Comparison of ENCODE assay signal across 12 mouse cellular contexts in the genomic region with DNA sequence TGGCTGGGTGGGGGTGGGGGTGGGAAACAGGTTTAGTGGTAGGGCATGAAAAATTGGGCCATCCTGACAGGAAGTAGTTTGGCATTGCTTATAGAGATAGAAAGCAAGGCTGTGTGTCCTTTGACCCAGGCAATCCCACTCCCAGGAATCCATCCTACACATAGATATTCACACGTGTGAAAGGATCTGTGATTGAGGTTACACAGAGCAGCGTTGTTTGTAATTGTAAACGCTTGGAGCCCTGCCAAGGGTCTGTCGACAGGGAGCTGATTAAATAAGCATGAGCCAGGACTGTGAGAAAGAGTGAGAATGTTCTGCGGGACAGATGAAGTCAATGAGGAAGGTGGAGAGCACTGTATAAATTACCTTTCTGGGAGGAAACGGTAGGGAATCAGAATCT. TPM values are rescaled to one million over a fixed set of nuclear protein-coding genes. Genes with fewer than 3 reads are reported as not detected.
DNase-seq lines count a peak whose midpoint lies in the region; ATAC-seq lines count a peak whose summit lies in the region.
"Had no signal": no experiment of that assay in that cellular context is flagged by ENCODE, and none has a peak within 500 bp of the region (broad histone marks: within the 10 kb centered on the region; RNA-seq: fewer than 3 reads in every experiment).

No protein-coding gene starts in this region.

- H3K4me2 ChIP-seq in forebrain, embryonic 16.5 days (ENCODE audit: low read length), result 0 out of 2 replicates have a peak overlapping the region, but pooled peaks have one; percentile 4
- no peak overlapping the region for H3K4me2 ChIP-seq in midbrain, embryonic 12.5 days (replicated peaks)
- H3K4me2 ChIP-seq: lung, embryonic 15.5 days; stomach, embryonic 15.5 days had no signal

- peaks cover 9% of the 10 kb centered on the region for H3K4me1 ChIP-seq in forebrain, embryonic 16.5 days (replicated peaks; ENCODE audit: control insufficient read depth, insufficient read depth, low read length)
- H3K4me1 ChIP-seq in midbrain, embryonic 12.5 days, result peaks cover 14% of the 10 kb centered on the region
- H3K4me1 ChIP-seq: lung, embryonic 15.5 days had no signal

- no peak overlapping the region for H3K4me3 ChIP-seq in forebrain, embryonic 16.5 days (replicated peaks; ENCODE audit: low read length)
- no peak overlapping the region for H3K4me3 ChIP-seq in midbrain, embryonic 12.5 days
- H3K4me3 ChIP-seq: lung, embryonic 15.5 days; stomach, embryonic 15.5 days had no signal

- H3K27me3 ChIP-seq in forebrain, embryonic 16.5 days (replicated peaks; ENCODE audit: control insufficient read depth, insufficient read depth, low read length), result no peaks in the 10 kb centered on the region
- no peaks in the 10 kb centered on the region for H3K27me3 ChIP-seq in midbrain, embryonic 12.5 days
- H3K27me3 ChIP-seq: lung, embryonic 15.5 days; stomach, embryonic 15.5 days had no signal

- no peaks in the 10 kb centered on the region for H3K9me3 ChIP-seq in forebrain, embryonic 16.5 days (ENCODE audit: control insufficient read depth, low read length)
- H3K9me3 ChIP-seq in midbrain, embryonic 12.5 days, result peaks cover 3% of the 10 kb centered on the region; the same call in 1 of the 2 replicates
- H3K9me3 ChIP-seq: lung, embryonic 15.5 days; stomach, embryonic 15.5 days had no signal

- H3K36me3 ChIP-seq in forebrain, embryonic 16.5 days (ENCODE audit: control insufficient read depth, insufficient read depth), result no peaks in the 10 kb centered on the region
- H3K36me3 ChIP-seq in midbrain, embryonic 12.5 days, result no peaks in the 10 kb centered on the region
- H3K36me3 ChIP-seq: lung, embryonic 15.5 days; stomach, embryonic 15.5 days had no signal

- WGBS in forebrain, embryonic 16.5 days, result under 1% methylated on average over 6 of the region's 6 CpGs
- WGBS in midbrain, embryonic 12.5 days, result 34% methylated on average over 6 of the region's 6 CpGs

- H3K27ac ChIP-seq in forebrain, embryonic 16.5 days (ENCODE audit: low read length), result no peak overlapping the region
- no peak overlapping the region for H3K27ac ChIP-seq in midbrain, embryonic 12.5 days (replicated peaks)
- H3K27ac ChIP-seq: lung, embryonic 15.5 days; stomach, embryonic 15.5 days had no signal

- no peak overlapping the region for H3K9ac ChIP-seq in forebrain, embryonic 16.5 days (replicated peaks; ENCODE audit: low read depth, low read length)
- H3K9ac ChIP-seq in midbrain, embryonic 12.5 days (replicated peaks), result no peak overlapping the region
- H3K9ac ChIP-seq: lung, embryonic 15.5 days; stomach, embryonic 15.5 days had no signal

- ATAC-seq in frontal cortex, adult (ENCODE audit: low TSS enrichment), result peak; percentile 23; the same call in 1 of the 2 replicates
- peak; percentile 89 for ATAC-seq in forebrain, embryonic 16.5 days
- peak; percentile 60; the same call in 1 of the 2 replicates for ATAC-seq in midbrain, embryonic 12.5 days (ENCODE audit: low FRiP score, low read depth)
- ATAC-seq: CD4-positive, CD25-positive, alpha-beta regulatory T cell, adult 4 months had no signal

- DNase-seq in frontal cortex, postnatal 14 days (ENCODE audit: low spot score in 2 of 2), result no peak
- peak; percentile 26 for DNase-seq in lung, postnatal 10 days
- DNase-seq in lung, adult 18-20 months, result no peak
- DNase-seq in liver, result no peak
- DNase-seq in lung, postnatal 4 days, result no peak
- DNase-seq: cerebellum, adult 9-11 months had no signal

RNA-seq across cellular contexts. Expression of a gene that starts 46.0 kb away (rescaled TPM):
- 28.6 and 31.2 TPM in 2 replicates for polyA plus RNA-seq in forebrain, embryonic 16.5 days (2015; fragmentation: Nextera tagmentation; extraction: Ambion mirVana)
- 26.7 and 32.8 TPM in 2 replicates for polyA plus RNA-seq in midbrain, embryonic 12.5 days (2016; fragmentation: Nextera tagmentation; extraction: Ambion mirVana)

Comparison
In these comparisons a context has a peak if more than half of its experiments do, and no peak if none do; other contexts are left out.
1. ATAC-seq: peak in every context shown above with its lines; median percentile 89 in forebrain, embryonic 16.5 days; 60 in midbrain, embryonic 12.5 days; 23 in frontal cortex, adult.